Mouse (Mus musculus): ENCODE data around the gene Top3a.

DNA sequence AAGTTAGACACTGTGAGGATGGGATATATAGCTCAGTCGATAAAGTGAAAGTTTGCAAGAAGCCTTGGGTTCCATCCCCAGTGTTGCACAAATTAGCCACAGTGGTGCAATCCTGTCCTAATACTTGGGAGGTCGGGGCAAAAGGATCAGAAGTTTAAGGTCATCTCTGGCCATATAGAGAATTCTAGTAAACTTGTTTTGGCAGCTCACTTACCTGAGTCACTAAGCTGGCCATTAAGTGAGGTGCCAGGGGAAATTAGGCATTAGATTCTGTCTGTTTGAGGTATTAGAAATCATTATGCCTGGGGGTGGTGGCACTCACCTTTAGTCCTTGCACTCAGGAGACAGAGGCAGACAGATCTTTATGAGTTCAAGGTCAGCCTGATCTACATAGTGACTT is 46.6 kb upstream of the Top3a start:
- TF ChIP-seq CTCF (IDR thresholded peaks at IDR 0.05; ENCODE audit: insufficient read depth, low read depth, low read length): no peak
- no peak for TF ChIP-seq POLR2A (IDR thresholded peaks at IDR 0.05; ENCODE audit: insufficient read depth, low read depth, low read length)
